Mouse (Mus musculus): Measurements from ENCODE around the gene Ccdc171.
"Not testable (repeated sequence)": the region's sequence is repeated elsewhere in the genome, so short reads cannot be mapped to it uniquely, and the experiment has no call there.

Gene Ccdc171

GRCm38 (mm10) chr4:83658415-83658814 lies 133.1 kb downstream of the Ccdc171 start:
- no peak for DNase-seq

GRCm38 (mm10) chr4:83659411-83659810 lies 134.1 kb downstream of the Ccdc171 start:
- no peak for DNase-seq

DNA sequence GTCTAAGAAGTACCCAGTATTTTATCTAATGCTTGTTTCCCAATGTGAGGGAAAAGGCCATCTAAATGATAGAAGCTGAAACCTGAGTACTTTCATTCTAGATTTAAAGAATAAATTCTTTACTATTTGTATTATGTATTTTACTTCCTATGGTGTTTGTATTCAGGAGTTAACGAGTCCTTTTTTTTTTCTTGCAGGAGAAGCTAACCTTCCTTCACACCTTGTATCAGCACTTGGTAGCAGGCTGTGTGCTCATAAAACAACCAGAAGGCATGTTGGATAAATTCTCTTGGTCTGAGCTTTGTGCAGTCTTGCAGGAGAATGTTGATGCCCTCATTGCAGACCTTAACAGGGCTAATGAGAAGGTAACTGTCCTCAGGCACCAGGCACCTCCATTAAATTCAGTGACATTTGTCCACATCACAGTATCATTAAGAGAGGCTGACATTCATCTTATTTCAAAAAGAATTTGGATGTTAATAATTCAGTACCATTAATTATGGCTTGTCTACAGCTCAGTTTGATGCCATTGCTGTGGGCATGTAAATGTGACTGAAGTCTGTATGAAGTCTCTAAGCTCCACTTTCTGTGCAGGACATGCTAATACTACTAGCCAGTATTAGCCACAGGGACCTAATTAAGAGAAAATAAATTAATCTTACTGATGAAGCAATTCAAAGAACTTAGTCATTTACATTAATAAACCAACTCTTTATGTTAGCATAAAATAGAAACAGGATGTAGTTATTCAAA lies 136.3 kb downstream of the Ccdc171 start:
- DNase-seq = no peak

DNA sequence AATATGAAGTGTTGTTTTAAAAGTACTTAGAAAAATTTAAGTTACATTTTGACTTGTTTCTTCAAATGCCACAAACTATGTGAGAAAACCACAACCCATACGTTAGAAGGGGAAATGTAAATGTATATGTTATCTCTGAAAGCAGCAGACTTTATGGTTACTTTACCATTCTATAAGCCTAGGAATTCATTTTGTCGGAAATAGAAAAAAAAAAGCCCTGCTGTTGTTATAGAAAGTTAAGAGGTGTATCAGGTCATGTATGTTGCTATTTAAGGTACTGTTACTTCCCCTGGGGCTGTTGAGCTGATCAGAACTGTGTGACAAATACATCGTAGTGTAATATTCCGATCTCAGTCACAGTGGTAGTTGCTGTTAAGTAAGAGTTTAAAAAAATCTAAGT lies 137.0 kb downstream of the Ccdc171 start:
- DNase-seq = no peak

GRCm38 (mm10) chr4:83669552-83669951 lies 144.2 kb downstream of the Ccdc171 start:
- no peak for DNase-seq

GRCm38 (mm10) chr4:83675308-83675707 lies 150.0 kb downstream of the Ccdc171 start:
- DNase-seq = not testable (repeated sequence)

GRCm38 (mm10) chr4:83676444-83676843 lies 151.1 kb downstream of the Ccdc171 start:
- no peak for DNase-seq

DNA sequence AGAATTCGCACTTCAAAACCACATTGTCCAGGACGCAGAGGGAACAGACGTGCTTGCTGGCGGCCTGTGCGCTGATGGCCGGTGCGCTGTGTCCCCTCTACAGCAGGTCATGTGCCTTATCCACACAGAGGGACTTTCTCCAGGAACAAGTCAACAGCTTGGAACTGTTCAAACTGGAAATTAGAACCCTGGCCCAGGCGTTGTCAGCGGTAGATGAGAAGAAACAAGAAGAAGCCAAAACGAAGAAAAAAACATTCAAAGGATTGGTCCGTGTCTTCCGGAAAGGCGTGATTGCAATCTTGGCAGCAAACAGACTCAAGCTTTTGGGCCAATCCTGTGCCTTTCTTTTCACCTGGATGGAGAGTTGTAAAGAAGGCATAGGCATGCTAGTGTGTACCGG lies 155.7 kb downstream of the Ccdc171 start:
- DNase-seq = no peak

GRCm38 (mm10) chr4:83682866-83683265 lies 157.5 kb downstream of the Ccdc171 start:
- DNase-seq = no peak

GRCm38 (mm10) chr4:83700190-83700589 lies 174.8 kb downstream of the Ccdc171 start:
- DNase-seq = no peak

GRCm38 (mm10) chr4:83716996-83717395 lies 191.7 kb downstream of the Ccdc171 start:
- no peak for DNase-seq

GRCm38 (mm10) chr4:83719816-83720215 lies 194.5 kb downstream of the Ccdc171 start:
- DNase-seq = no peak

DNA sequence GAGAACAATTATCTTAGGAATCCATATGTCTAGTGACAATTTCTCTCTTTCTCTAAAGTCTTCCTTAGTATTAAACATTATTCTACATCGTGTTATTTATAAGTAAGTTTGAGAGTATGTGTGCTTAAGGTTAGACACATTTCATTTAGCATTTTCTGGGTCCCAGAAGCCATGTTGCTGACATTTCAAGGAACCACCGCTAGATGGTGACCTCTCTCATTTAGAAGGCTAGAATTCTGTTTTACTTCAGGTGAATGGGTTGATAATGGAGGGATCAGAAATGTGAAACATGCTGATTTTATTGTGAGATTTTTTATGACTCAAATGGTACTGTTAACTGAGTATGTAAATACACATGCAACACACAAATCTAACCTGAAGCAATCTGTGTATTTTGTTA lies 199.8 kb downstream of the Ccdc171 start:
- no peak for DNase-seq

DNA sequence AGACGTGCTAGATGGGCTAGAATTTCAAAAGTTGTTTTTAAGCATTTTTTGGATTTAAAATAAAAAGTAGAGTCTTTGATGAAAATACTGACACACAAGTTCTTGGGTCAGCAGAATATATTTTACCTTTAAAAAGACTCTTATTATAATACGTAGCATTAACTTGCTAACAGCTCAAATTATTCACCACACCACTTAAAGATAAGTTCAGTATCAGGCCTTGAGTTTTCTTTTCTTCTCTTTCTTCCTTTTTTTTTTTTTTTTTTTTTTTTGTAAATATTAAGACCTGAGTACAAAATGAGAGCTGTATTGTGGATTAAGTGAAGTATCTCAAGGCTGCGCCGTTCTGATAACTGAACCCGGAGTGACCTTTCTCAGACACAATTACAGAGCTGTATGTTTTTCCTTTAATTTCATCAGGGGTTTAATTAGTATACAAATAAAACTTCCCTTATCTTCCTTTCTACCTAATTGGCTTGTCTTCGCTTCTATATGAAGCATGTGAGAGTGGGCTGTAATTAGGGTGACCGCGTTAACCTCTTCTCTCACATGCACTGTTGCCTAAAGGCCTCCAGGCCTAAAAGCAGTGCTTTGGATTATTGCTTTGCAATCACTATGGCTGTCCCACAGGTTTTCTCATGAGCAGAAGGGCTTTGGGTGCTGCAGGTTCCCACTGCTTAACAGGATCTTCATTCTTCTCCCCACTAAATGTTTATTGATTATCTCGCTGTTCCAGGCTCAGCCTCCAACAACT lies 214.0 kb downstream of the Ccdc171 start:
- DNase-seq = no peak

GRCm38 (mm10) chr4:83739891-83740277 lies 214.5 kb downstream of the Ccdc171 start:
- no peak for DNase-seq

DNA sequence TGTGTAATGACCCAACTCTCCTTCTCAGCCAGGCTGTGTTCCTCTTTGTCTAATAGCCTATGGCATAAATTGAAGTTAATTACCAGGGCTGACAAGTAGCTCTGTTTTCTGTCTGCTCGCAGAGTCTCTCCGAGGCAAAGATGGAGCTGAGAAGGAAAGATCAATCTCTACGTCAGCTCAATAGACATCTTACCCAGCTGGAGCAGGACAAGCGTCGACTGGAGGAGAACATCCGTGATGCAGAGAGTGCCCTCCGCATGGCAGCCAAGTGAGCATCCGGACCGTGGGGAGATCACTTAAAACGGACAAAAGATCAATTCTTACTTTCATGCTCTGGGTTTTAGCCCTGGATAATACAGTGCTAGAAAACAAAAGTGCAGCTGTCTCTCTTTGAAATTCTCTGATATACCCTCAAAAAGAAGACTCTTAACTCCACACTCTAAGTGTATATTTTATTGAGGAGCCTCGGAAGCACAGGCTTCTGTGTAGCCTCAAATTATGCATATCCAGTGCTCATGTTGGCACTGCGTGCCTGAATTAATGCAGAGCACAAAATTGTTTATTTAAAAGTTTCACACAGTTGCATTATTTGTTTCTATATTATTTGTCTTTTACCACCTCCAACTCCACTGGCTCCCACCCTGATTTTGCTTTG lies 217.6 kb downstream of the Ccdc171 start:
- DNase-seq = no peak

DNA sequence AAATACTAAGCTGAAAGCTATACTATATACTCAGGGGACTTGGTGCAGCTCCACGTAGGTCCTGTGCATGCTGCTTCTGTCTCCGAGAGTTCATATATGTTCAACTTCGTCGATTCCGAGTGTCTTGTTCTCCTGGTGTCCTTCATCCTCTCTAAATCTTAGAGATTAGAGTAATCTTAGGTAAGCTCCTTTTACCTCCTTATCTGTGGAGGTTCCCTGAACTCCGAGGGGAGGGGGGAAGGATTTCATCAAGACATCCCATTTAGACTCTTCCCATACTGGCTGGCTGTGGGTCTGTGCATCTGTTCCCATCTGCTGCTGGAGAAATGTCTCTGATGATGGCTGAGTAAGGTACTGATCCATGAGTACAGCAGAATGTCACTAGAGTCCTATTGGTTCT lies 249.8 kb downstream of the Ccdc171 start:
- DNase-seq = no peak

- DNase-seq = no peak
These were observed 254.7 kb downstream of the Ccdc171 start for GRCm38 (mm10) chr4:83780044-83780443.

DNA sequence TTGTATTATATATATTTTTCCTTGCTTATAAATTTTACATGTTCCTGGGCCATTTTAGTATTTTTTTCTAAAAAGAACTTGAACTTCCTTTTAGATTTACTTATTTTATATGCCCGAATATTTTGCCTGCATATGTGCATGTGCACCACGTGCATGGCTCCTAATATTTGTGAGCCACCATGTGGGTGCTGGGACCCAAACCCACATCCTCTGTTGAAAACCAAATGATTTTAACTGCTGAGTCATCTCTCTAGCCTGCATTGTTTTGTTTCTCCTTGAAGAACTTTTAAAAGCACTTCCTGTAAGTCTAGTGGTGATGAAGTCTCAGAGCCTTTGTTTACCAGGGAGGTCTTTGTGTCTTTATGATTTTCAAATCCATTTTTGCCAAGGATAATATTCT lies 259.8 kb downstream of the Ccdc171 start:
- DNase-seq = no peak

DNA sequence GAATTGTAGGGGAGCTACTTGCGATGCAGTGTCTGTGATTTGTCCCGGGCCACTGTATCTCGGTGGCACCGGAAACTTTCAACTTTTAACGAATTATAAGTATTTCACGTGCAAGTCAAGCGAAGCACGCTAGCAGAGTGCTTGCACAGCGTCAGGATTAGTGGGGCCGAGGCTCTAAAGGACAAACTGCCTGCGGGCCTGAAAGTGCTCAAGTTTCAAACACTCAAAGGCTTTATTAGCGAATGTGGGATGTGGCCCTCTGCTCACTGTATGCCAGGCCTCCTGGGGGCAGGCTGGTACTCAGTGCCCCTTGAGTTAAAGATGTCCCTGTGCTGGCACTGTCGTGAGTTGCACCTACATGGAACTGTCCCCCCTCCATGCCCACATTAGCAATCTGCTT lies 266.5 kb downstream of the Ccdc171 start:
- no peak for DNase-seq

GRCm38 (mm10) chr4:83794315-83794922 lies 269.1 kb downstream of the Ccdc171 start:
- peak; percentile 12 for DNase-seq

GRCm38 (mm10) chr4:83794930-83795459 lies 269.6 kb downstream of the Ccdc171 start:
- no peak for DNase-seq

DNA sequence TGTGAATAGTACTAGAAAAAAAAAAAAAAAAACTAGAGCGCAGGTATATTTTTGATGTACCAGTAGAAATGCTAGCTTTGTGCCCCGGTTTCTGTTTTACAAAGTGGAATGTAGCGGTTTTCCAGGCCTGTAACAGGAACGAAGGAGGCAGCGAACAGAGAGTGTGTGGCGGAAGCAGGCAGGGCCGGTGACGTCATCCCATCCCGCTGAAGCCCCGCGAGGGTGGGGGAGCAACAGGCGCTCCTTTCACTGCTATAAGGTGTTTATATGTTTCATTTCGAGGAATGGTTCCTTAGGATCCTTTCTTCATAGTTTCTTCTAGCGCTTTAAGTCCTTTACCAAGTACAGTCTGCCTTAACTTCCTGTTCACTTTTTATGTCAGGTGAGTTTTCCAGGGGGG lies 272.6 kb downstream of the Ccdc171 start:
- no peak for DNase-seq
